Mouse (Mus musculus) lung, embryonic 14.5 days (tissue): ENCODE results near the gene Kmt2e. TPM values are rescaled to one million over a fixed set of nuclear protein-coding genes. Genes with fewer than 3 reads are reported as not detected.

ENCODE experiments used
- ATAC-seq: fragments of 200-750 bp; cut with Nextera tagmentation; 2 replicates; pipeline ENCODE4 v1.8.0; 2017; ENCODE audit warnings: mild to moderate bottlenecking, moderate TSS enrichment, moderate library complexity; ENCODE audit not compliant: insufficient read depth
- DNase-seq: peaks from one replicate; pipeline ENCODE4 v3.0.0-alpha.2; 2015
- H3K27ac ChIP-seq: fragments of 300-500 bp; sonication (generic); 2 replicates; pipeline ENCODE4 v1.5.1; 2014; ENCODE audit warnings: low read depth, mild to moderate bottlenecking, moderate library complexity
- H3K27me3 ChIP-seq: fragments of 300-500 bp; sonication (generic); 2 replicates; pipeline ENCODE4 v1.6.1; 2014; ENCODE audit warnings: low read length, control low read depth; ENCODE audit not compliant: insufficient read depth
- H3K36me3 ChIP-seq: fragments of 300-500 bp; sonication (generic); 2 replicates; pipeline ENCODE4 v1.6.1; 2014; ENCODE audit warnings: control low read depth; ENCODE audit not compliant: insufficient read depth
- H3K4me1 ChIP-seq: fragments of 300-500 bp; sonication (generic); 2 replicates; pipeline ENCODE4 v1.6.1; 2014; ENCODE audit warnings: antibody characterized with exemption, control low read depth; ENCODE audit not compliant: insufficient read depth
- H3K4me2 ChIP-seq: fragments of 300-500 bp; sonication (generic); 2 replicates; pipeline ENCODE4 v1.6.1; 2014; ENCODE audit warnings: mild to moderate bottlenecking
- H3K4me3 ChIP-seq: fragments of 300-500 bp; sonication (generic); 2 replicates; pipeline ENCODE4 v1.5.1; 2014; ENCODE audit warnings: low read depth, low read length
- H3K9ac ChIP-seq: fragments of 300-500 bp; sonication (generic); 2 replicates; pipeline ENCODE4 v1.6.1; 2014
- H3K9me3 ChIP-seq: fragments of 300-500 bp; sonication (generic); 2 replicates; pipeline ENCODE4 v1.6.1; 2016; ENCODE audit warnings: low read depth, low read length, control low read depth
- CTCF ChIP-seq: IDR thresholded peaks from 2 replicates; pipeline ENCODE4 v1.5.1; 2016; ENCODE audit warnings: antibody characterized with exemption, low read depth
- WGBS: fragments of 180-500 bp; shearing (Covaris S2); extraction: QIAGEN DNeasy Blood & Tissue Kit; methylation state at CpG from one replicate; pipeline ENCODE4 v1.1.7; 2014; 5-methylcytosine and 5-hydroxymethylcytosine counted together
- polyA plus RNA-seq: library from polyadenylated mRNA; unstranded; fragments of >200 nt; fragmentation: Nextera tagmentation; extraction: Ambion mirVana; gene quantifications from 2 replicates; pipeline ENCODE4 v1.2.1, GENCODE M21; 2014

The Kmt2e gene
- polyA plus RNA-seq = 72.8 and 83.2 TPM in 2 replicates

GRCm38 (mm10) chr5:23433720-23434597, at the start of gene Kmt2e:
Kmt2e (plus strand) TSS chr5:23434441.
- H3K9me3 ChIP-seq = no peaks in the 10 kb centered on the region
- H3K4me2 ChIP-seq = peak within 1 kb of the TSS; percentile 81
- DNase-seq = peak; percentile 93
- H3K36me3 ChIP-seq = no peaks in the 10 kb centered on the region
- peak; percentile 69 for TF ChIP-seq CTCF
- under 1% methylated on average over 69 of the region's 85 CpGs for WGBS
- H3K4me1 ChIP-seq = peaks cover 12% of the 10 kb centered on the region
- peak within 1 kb of the TSS; percentile 96 for H3K4me3 ChIP-seq
- peak within 1 kb of the TSS; percentile 100 for H3K27ac ChIP-seq
- peak within 1 kb of the TSS; percentile 100 for H3K9ac ChIP-seq
- peak; percentile 82 for ATAC-seq
- H3K27me3 ChIP-seq = no peaks in the 10 kb centered on the region

- TF ChIP-seq CTCF = 0 out of 2 replicates have a peak, but pooled peaks have one; percentile 7
- no peak overlapping the region for H3K9ac ChIP-seq
- H3K9me3 ChIP-seq = no peaks in the 10 kb centered on the region
- no peaks in the 10 kb centered on the region for H3K27me3 ChIP-seq
- ATAC-seq (no peak), DNase-seq (no peak)
- H3K27ac ChIP-seq = no peak overlapping the region
- 75% methylated on average over 1 of the region's 1 CpGs for WGBS
- H3K36me3 ChIP-seq = no peaks in the 10 kb centered on the region
- H3K4me1 ChIP-seq = peaks cover 7% of the 10 kb centered on the region; the same call in 1 of the 2 replicates
- no peak overlapping the region for H3K4me2 ChIP-seq
- H3K4me3 ChIP-seq = no peak overlapping the region
These were observed 49.1 kb upstream of the Kmt2e start for GRCm38 (mm10) chr5:23385136-23385535.

- H3K4me3 ChIP-seq = no peak overlapping the region
- H3K9me3 ChIP-seq = no peaks in the 10 kb centered on the region
- WGBS = 37% methylated on average over 5 of the region's 5 CpGs
- no peak overlapping the region for H3K4me2 ChIP-seq
- H3K27me3 ChIP-seq = no peaks in the 10 kb centered on the region
- H3K4me1 ChIP-seq = peaks cover 7% of the 10 kb centered on the region; the same call in 1 of the 2 replicates
- H3K9ac ChIP-seq = no peak overlapping the region
- H3K27ac ChIP-seq = no peak overlapping the region
- ATAC-seq = no peak
- DNase-seq = peak; percentile 34
- H3K36me3 ChIP-seq = no peaks in the 10 kb centered on the region
- no peak for TF ChIP-seq CTCF
These were observed 48.5 kb upstream of the Kmt2e start for GRCm38 (mm10) chr5:23385763-23386217.

GRCm38 (mm10) chr5:23386562-23387312, 47.5 kb upstream of the Kmt2e start:
- H3K9me3 ChIP-seq = no peaks in the 10 kb centered on the region
- TF ChIP-seq CTCF = no peak
- H3K27me3 ChIP-seq = no peaks in the 10 kb centered on the region
- H3K4me3 ChIP-seq = peak overlapping the region; percentile 37
- ATAC-seq (peak; percentile 98), DNase-seq (peak; percentile 92)
- H3K27ac ChIP-seq = peak overlapping the region; percentile 93
- peaks cover 7% of the 10 kb centered on the region; the same call in 1 of the 2 replicates for H3K4me1 ChIP-seq
- no peaks in the 10 kb centered on the region for H3K36me3 ChIP-seq
- peak overlapping the region; percentile 74 for H3K4me2 ChIP-seq
- WGBS = 2% methylated on average over 22 of the region's 22 CpGs
- peak overlapping the region; percentile 43 for H3K9ac ChIP-seq

GRCm38 (mm10) chr5:23387313-23387666, 47.0 kb upstream of the Kmt2e start:
- no peaks in the 10 kb centered on the region for H3K36me3 ChIP-seq
- no peak for ATAC-seq
- no peak overlapping the region for H3K9ac ChIP-seq
- WGBS = 40% methylated on average over 2 of the region's 2 CpGs
- peak overlapping the region; percentile 93; the same call in 1 of the 2 replicates for H3K27ac ChIP-seq
- no peak for DNase-seq
- H3K27me3 ChIP-seq = no peaks in the 10 kb centered on the region
- no peaks in the 10 kb centered on the region for H3K9me3 ChIP-seq
- H3K4me1 ChIP-seq = peaks cover 7% of the 10 kb centered on the region; the same call in 1 of the 2 replicates
- H3K4me3 ChIP-seq = peak overlapping the region; percentile 37
- no peak for TF ChIP-seq CTCF
- peak overlapping the region; percentile 74 for H3K4me2 ChIP-seq

- H3K36me3 ChIP-seq = no peaks in the 10 kb centered on the region
- no peak overlapping the region for H3K4me3 ChIP-seq
- H3K27me3 ChIP-seq = no peaks in the 10 kb centered on the region
- DNase-seq (no peak), ATAC-seq (no peak)
- H3K27ac ChIP-seq = no peak overlapping the region
- no peaks in the 10 kb centered on the region for H3K9me3 ChIP-seq
- 29% methylated on average over 3 of the region's 3 CpGs for WGBS
- TF ChIP-seq CTCF = no peak
- H3K4me2 ChIP-seq = no peak overlapping the region
- peaks cover 7% of the 10 kb centered on the region; the same call in 1 of the 2 replicates for H3K4me1 ChIP-seq
- H3K9ac ChIP-seq = no peak overlapping the region
These were observed 46.1 kb upstream of the Kmt2e start for GRCm38 (mm10) chr5:23388091-23388490.
